Mouse (Mus musculus) hindbrain, embryonic 14.5 days (tissue): Measurements from ENCODE around the gene Supt20. TPM values are rescaled to one million over a fixed set of nuclear protein-coding genes. Genes with fewer than 3 reads are reported as not detected.

ENCODE experiments used
- ATAC-seq: fragments of 200-750 bp; cut with Nextera tagmentation; 2 replicates; pipeline ENCODE4 v1.8.0; 2017; ENCODE audit warnings: moderate number of reproducible peaks, mild to moderate bottlenecking, moderate TSS enrichment, moderate library complexity; ENCODE audit not compliant: low FRiP score
- DNase-seq: peaks from one replicate; pipeline ENCODE4 v3.0.0-alpha.2; 2015; ENCODE audit warnings: low spot score
- H3K27ac ChIP-seq: fragments of 300-500 bp; sonication (generic); 2 replicates; pipeline ENCODE4 v1.5.1; 2014; ENCODE audit warnings: mild to moderate bottlenecking, moderate library complexity
- H3K27me3 ChIP-seq: fragments of 300-500 bp; sonication (generic); 2 replicates; pipeline ENCODE4 v1.6.1; 2014; ENCODE audit warnings: mild to moderate bottlenecking, low read length, mixed read lengths; ENCODE audit not compliant: control insufficient read depth, insufficient read depth
- H3K36me3 ChIP-seq: fragments of 300-500 bp; sonication (generic); replicated peaks from 2 replicates; pipeline ENCODE4 v1.6.1; 2014; ENCODE audit not compliant: control insufficient read depth, insufficient read depth
- H3K4me1 ChIP-seq: fragments of 300-500 bp; sonication (generic); replicated peaks from 2 replicates; pipeline ENCODE4 v1.6.1; 2014; ENCODE audit warnings: antibody characterized with exemption, low read length, mixed read lengths; ENCODE audit not compliant: control insufficient read depth, insufficient read depth
- H3K4me2 ChIP-seq: fragments of 300-500 bp; sonication (generic); replicated peaks from 2 replicates; pipeline ENCODE4 v1.6.1; 2014; ENCODE audit warnings: mild to moderate bottlenecking, moderate library complexity
- H3K4me3 ChIP-seq: fragments of 300-500 bp; sonication (generic); replicated peaks from 2 replicates; pipeline ENCODE4 v1.5.1; 2014; ENCODE audit warnings: mild to moderate bottlenecking, low read length
- H3K9ac ChIP-seq: fragments of 300-500 bp; sonication (generic); 2 replicates; pipeline ENCODE4 v1.6.1; 2014
- H3K9me3 ChIP-seq: fragments of 300-500 bp; sonication (generic); 2 replicates; pipeline ENCODE4 v1.6.1; 2016; ENCODE audit warnings: low read length; ENCODE audit not compliant: control insufficient read depth
- WGBS: fragments of 180-500 bp; shearing (Covaris S2); extraction: QIAGEN DNeasy Blood & Tissue Kit; methylation state at CpG from one replicate; pipeline ENCODE4 v1.1.7; 2014; 5-methylcytosine and 5-hydroxymethylcytosine counted together
- polyA plus RNA-seq: library from polyadenylated mRNA; unstranded; fragments of >200 nt; fragmentation: Nextera tagmentation; extraction: Ambion mirVana; gene quantifications from 2 replicates; pipeline ENCODE4 v1.2.1, GENCODE M21; 2014

Gene Supt20
- polyA plus RNA-seq, result 83.8 and 86.8 TPM in 2 replicates

GRCm38 (mm10) chr3:54692202-54693055 is at the start of gene Supt20:
Gene Supt20 (plus strand): TSS chr3:54692807.
- WGBS, result 1% methylated on average over 65 of the region's 65 CpGs
- Histone ChIP-seq H3K4me2 (peak within 1 kb of the TSS; percentile 68), H3K27ac (peak within 1 kb of the TSS; percentile 78), H3K9me3 (no peaks in the 10 kb centered on the region), H3K36me3 (peaks cover 22% of the 10 kb centered on the region), H3K4me1 (no peaks in the 10 kb centered on the region), H3K9ac (peak within 1 kb of the TSS; percentile 65), H3K27me3 (no peaks in the 10 kb centered on the region), H3K4me3 (peak within 1 kb of the TSS; percentile 71)
- DNase-seq (peak; percentile 91), ATAC-seq (peak; percentile 99)

DNA sequence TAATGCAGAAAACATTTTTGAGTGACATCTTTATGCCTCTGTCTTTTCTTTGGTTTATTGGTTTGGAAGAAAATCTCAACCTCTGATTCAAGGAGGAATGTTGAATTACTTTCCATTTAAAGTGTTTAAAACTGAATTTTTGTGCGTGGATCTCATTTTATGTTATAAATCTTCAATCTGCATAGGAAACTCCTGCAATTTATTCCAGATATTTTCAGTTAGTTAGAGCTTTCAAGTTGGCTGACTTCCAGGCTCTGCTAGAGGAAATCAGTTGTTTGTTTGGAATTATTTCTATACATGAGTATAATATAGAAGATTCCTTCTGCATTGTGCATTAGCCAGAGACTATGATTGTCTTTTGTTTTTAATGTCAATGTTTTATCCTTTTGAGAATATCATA is 49.8 kb upstream of the Supt20 start:
- Histone ChIP-seq H3K27ac (no peak overlapping the region), H3K9ac (no peak overlapping the region), H3K4me2 (no peak overlapping the region), H3K36me3 (no peaks in the 10 kb centered on the region), H3K27me3 (no peaks in the 10 kb centered on the region), H3K4me1 (no peaks in the 10 kb centered on the region), H3K9me3 (no peaks in the 10 kb centered on the region), H3K4me3 (no peak overlapping the region)
- DNase-seq (no peak), ATAC-seq (no peak)
- 91% methylated on average over 1 of the region's 1 CpGs for WGBS

GRCm38 (mm10) chr3:54647583-54647982 is 45.0 kb upstream of the Supt20 start:
- Histone ChIP-seq H3K4me3 (no peak overlapping the region), H3K4me1 (no peaks in the 10 kb centered on the region), H3K9me3 (no peaks in the 10 kb centered on the region), H3K27me3 (no peaks in the 10 kb centered on the region), H3K27ac (no peak overlapping the region), H3K9ac (no peak overlapping the region), H3K36me3 (no peaks in the 10 kb centered on the region), H3K4me2 (no peak overlapping the region)
- ATAC-seq (no peak), DNase-seq (no peak)
- 64% methylated on average over 2 of the region's 2 CpGs for WGBS

DNA sequence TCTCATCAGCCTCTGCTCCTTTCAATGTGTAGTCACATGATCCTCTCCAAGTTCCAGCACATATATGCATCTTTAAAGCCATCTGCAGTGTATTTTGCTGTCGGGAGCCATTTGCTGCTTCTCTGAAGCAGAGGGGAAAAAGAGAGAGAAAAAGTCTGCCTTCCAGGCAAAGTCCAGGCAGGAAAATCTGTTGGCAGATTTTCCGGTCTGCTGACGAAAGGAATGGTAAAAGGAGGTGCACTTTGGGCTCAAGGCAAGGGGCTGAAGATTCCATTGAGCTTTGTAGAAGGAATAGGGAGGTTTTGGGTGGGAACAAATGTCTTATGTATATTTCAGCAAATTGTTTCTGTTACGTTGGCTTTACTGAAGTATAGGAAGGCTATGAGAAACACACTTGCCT is 41.0 kb upstream of the Supt20 start:
- H3K9ac ChIP-seq, result no peak overlapping the region
- H3K27me3 ChIP-seq, result no peaks in the 10 kb centered on the region
- DNase-seq (no peak), ATAC-seq (no peak)
- H3K4me2 ChIP-seq, result no peak overlapping the region
- H3K36me3 ChIP-seq, result no peaks in the 10 kb centered on the region
- H3K27ac ChIP-seq, result no peak overlapping the region
- no peak overlapping the region for H3K4me3 ChIP-seq
- H3K9me3 ChIP-seq, result no peaks in the 10 kb centered on the region
- no peaks in the 10 kb centered on the region for H3K4me1 ChIP-seq
- 89% methylated on average over 4 of the region's 4 CpGs for WGBS

- H3K9me3 ChIP-seq, result no peaks in the 10 kb centered on the region
- H3K4me3 ChIP-seq, result no peak overlapping the region
- no peak overlapping the region for H3K4me2 ChIP-seq
- no peaks in the 10 kb centered on the region for H3K4me1 ChIP-seq
- no peak overlapping the region for H3K27ac ChIP-seq
- no peaks in the 10 kb centered on the region for H3K36me3 ChIP-seq
- no peak for ATAC-seq
- no peaks in the 10 kb centered on the region for H3K27me3 ChIP-seq
- no peak overlapping the region for H3K9ac ChIP-seq
- WGBS, result 87% methylated on average over 1 of the region's 1 CpGs
- DNase-seq, result no peak
These were observed 38.4 kb upstream of the Supt20 start for GRCm38 (mm10) chr3:54654169-54654568.

- Histone ChIP-seq H3K36me3 (no peaks in the 10 kb centered on the region), H3K27me3 (no peaks in the 10 kb centered on the region), H3K9ac (no peak overlapping the region), H3K27ac (no peak overlapping the region), H3K4me1 (no peaks in the 10 kb centered on the region), H3K4me3 (no peak overlapping the region), H3K9me3 (no peaks in the 10 kb centered on the region), H3K4me2 (no peak overlapping the region)
- 85% methylated on average over 3 of the region's 3 CpGs for WGBS
- no peak for ATAC-seq
- no peak for DNase-seq
These were observed 35.5 kb upstream of the Supt20 start for GRCm38 (mm10) chr3:54657090-54657489.

DNA sequence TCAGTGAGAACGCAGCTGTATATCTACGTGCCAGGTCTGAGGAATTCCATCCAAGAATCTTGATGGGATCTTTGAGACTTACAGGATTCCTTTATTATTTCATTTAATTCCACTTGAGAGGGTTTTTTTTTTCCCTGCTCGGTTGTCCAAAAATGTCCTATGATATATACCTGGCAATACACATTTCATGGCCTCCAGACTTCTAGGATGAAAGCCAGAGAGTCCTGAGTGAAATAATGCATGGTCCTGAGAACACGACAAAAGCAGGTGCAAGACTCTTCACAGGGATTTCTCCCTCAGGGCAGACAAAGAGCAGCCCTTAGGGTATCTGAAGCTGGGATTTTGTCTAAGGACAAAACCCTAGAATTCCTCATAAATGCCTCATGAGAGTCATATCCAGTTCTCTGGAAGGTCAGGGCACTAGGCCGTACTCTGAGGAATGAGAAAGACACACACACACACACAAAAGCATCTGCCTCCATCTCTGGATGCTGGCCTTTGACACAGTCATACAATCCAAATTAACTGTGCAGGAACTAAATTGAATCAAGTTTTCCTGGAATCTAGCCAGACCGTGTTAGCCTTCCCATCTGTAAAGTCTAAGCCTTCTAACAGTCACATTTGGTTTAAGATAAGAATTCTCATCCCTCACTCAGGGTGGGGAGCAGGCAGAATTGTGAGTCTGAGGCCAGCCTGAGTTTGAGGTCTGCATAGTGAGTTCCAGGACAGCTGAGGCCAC is 34.5 kb upstream of the Supt20 start:
- Histone ChIP-seq H3K9me3 (no peaks in the 10 kb centered on the region), H3K27ac (no peak overlapping the region), H3K36me3 (no peaks in the 10 kb centered on the region), H3K4me3 (no peak overlapping the region), H3K4me1 (no peaks in the 10 kb centered on the region), H3K4me2 (no peak overlapping the region), H3K27me3 (no peaks in the 10 kb centered on the region), H3K9ac (no peak overlapping the region)
- DNase-seq (no peak), ATAC-seq (no peak)
- 81% methylated on average over 6 of the region's 6 CpGs for WGBS

DNA sequence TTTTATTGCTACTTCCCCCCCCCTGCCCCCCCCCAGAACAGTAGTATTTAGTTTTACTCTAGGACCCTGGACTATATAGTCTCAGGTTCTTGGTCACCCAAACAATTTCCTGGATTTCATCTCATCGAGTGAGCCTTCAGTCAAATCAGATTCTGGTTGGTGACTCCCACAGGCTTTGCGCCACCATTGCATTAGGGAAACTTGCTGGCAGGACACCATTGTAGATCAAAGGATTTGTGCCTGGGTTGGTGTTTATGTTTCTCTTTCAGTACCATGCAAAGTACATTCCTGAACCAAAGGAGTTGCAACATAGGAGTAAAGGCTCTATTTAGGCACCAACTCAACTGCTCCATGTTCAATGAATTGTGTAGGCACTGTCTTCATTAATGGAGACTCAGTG is 32.9 kb upstream of the Supt20 start:
- 87% methylated on average over 2 of the region's 2 CpGs for WGBS
- Histone ChIP-seq H3K36me3 (no peaks in the 10 kb centered on the region), H3K4me1 (no peaks in the 10 kb centered on the region), H3K27ac (no peak overlapping the region), H3K9me3 (no peaks in the 10 kb centered on the region), H3K27me3 (no peaks in the 10 kb centered on the region), H3K4me2 (no peak overlapping the region), H3K4me3 (no peak overlapping the region), H3K9ac (no peak overlapping the region)
- ATAC-seq, result no peak
- no peak for DNase-seq

GRCm38 (mm10) chr3:54662411-54662810 is 30.2 kb upstream of the Supt20 start:
- no peak overlapping the region for H3K4me2 ChIP-seq
- no peaks in the 10 kb centered on the region for H3K36me3 ChIP-seq
- H3K9me3 ChIP-seq, result no peaks in the 10 kb centered on the region
- no peak for ATAC-seq
- H3K27me3 ChIP-seq, result no peaks in the 10 kb centered on the region
- no peak for DNase-seq
- no peak overlapping the region for H3K9ac ChIP-seq
- no peaks in the 10 kb centered on the region for H3K4me1 ChIP-seq
- WGBS, result 67% methylated on average over 5 of the region's 5 CpGs
- H3K4me3 ChIP-seq, result no peak overlapping the region
- H3K27ac ChIP-seq, result no peak overlapping the region
